Mouse (Mus musculus) cerebellum, adult 2 months (tissue): ENCODE results near the gene Zfp866. TPM values are rescaled to one million over a fixed set of nuclear protein-coding genes. Genes with fewer than 3 reads are reported as not detected.

ENCODE experiments used
- DNase-seq, 2 experiments: peaks; one replicate each; pipeline ENCODE4 v3.0.0; 2021
- H3K27ac ChIP-seq: fragments of 200-500 bp; 2 replicates; pipeline ENCODE4 v1.5.1; 2012; ENCODE audit warnings: low read length, control low read depth, inconsistent platforms; ENCODE audit not compliant: insufficient read depth
- H3K27me3 ChIP-seq: fragments of 200-500 bp; 2 replicates; pipeline ENCODE4 v1.6.1; 2012; ENCODE audit warnings: inconsistent platforms, mild to moderate bottlenecking, low read length, moderate library complexity; ENCODE audit not compliant: control insufficient read depth, insufficient read depth
- H3K4me1 ChIP-seq: fragments of 200-500 bp; 2 replicates; pipeline ENCODE4 v1.6.1; 2011; ENCODE audit warnings: low read length; ENCODE audit not compliant: control insufficient read depth, insufficient read depth
- H3K4me3 ChIP-seq: fragments of 200-500 bp; replicated peaks from 2 replicates; pipeline ENCODE3; 2011; ENCODE audit warnings: mild to moderate bottlenecking, low read depth, low read length, control low read depth; ENCODE audit not compliant: insufficient read depth
- CTCF ChIP-seq: fragments of 200-500 bp; IDR thresholded peaks from 2 replicates; pipeline ENCODE4 v1.5.1; 2011; ENCODE audit warnings: low read depth, mild to moderate bottlenecking, control low read depth, low read length, moderate library complexity, borderline replicate concordance; ENCODE audit not compliant: insufficient read depth
- POLR2A ChIP-seq: fragments of 200-500 bp; IDR thresholded peaks from 2 replicates; pipeline ENCODE4 v1.6.1; 2011; ENCODE audit warnings: low read length, control low read depth, borderline replicate concordance; ENCODE audit not compliant: insufficient read depth
- WGBS: fragments of 180-500 bp; shearing (Covaris S2); methylation state at CpG from one replicate; pipeline ENCODE4 v1.1.7; 2018; 5-methylcytosine and 5-hydroxymethylcytosine counted together
- polyA plus RNA-seq: library from polyadenylated mRNA; depleted of rRNA; stranded (reverse); fragments of >200 nt; gene quantifications from 2 replicates; pipeline ENCODE4 v1.2.3, GENCODE M21; 2012

Gene Zfp866
- polyA plus RNA-seq, 1 experiment = 30.6 TPM

DNA sequence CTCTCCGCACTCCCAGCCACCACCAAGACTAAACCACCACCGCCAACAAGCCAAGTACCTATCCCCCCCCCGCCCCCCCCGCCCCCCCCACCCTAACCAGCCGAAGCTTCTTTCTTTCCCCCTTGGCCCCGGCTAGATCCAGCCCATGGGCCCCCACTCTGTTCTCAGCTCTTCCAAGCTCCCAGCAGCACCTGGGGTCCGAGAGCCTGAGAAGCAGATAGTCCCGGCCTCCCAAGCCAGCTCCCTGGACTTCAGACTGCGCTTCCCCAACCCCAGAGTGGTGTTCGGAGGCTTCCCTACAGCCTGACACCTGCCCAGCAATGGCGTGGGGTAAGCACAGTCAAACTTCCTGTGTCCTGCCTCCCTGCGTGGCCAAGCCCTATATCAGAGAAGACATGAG lies 13.9 kb downstream of the Zfp866 start:
- DNase-seq = no peak
- no peak for TF ChIP-seq CTCF
- TF ChIP-seq POLR2A = no peak
- no peak overlapping the region for H3K27ac ChIP-seq
- H3K27me3 ChIP-seq = no peaks in the 10 kb centered on the region
- 65% methylated on average over 10 of the region's 12 CpGs for WGBS
- H3K4me3 ChIP-seq = no peak overlapping the region
- peaks cover 6% of the 10 kb centered on the region; the same call in 1 of the 2 replicates for H3K4me1 ChIP-seq

DNA sequence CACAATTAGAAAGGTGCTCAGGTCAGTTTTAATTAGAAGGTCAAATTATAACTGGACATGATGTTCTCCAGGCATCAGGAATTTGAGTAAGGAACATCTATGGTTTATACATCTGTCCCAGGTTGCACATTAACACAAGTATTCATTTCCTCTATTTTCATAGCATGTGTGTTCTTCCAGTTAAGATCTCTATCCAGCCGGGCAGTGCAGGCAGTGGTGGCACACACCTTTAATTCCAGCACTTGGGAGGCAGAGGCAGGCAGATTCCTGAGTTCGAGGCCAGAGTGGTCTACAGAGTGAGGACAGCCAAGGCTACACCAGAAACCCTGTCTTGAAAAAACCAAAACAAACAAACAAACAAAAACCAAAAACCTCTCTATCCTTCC lies 15.8 kb downstream of the Zfp866 start:
- Histone ChIP-seq H3K27ac (no peak overlapping the region), H3K4me1 (peaks cover 10% of the 10 kb centered on the region; the same call in 1 of the 2 replicates), H3K4me3 (peak overlapping the region; percentile 45), H3K27me3 (no peaks in the 10 kb centered on the region)
- 61% methylated on average over 2 of the region's 2 CpGs for WGBS
- no peak for DNase-seq
- TF ChIP-seq CTCF (no peak), POLR2A (no peak)

DNA sequence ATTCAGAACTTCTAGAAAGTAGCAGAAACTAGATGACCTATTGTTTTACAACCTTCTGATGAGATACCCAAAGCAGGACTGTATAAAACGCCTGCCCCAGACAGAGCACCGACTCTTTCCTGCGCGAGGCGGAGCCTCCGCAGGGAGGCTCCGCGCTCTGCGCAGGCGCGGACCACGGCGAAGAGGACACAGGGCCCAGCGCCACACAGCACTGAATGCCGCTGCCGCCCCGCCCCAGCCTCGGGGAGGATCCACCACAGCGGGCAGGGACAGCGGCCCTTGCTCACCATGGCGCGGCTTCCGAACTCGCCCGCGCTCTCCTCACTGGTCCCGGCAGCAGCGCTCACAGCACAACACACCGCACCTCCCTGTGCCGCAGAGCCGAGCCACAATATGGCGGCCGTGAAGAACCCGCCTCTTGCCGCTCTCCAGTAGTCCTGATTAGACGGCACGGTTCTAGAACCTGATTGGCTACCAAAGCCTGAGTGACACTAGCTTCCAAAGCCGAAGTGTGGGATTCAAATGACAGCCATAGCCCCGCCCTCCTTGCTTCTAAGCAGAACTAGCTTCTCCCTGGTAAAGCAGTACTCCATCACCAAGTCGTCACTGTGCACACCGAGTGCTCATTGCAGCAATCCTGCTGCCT lies 16.4 kb downstream of the Zfp866 start, which contains the start of gene Gm20422:
Gene Gm20422 (minus strand): TSS at position 384 of the 646 bp plus-strand sequence.
- peak; percentile 93 to 95 for DNase-seq
- H3K4me3 ChIP-seq = peak within 1 kb of the TSS; percentile 68
- TF ChIP-seq CTCF (no peak), POLR2A (peak; percentile 99)
- WGBS = under 1% methylated on average over 41 of the region's 41 CpGs
- peak within 1 kb of the TSS; percentile 96 for H3K27ac ChIP-seq
- H3K27me3 ChIP-seq = no peaks in the 10 kb centered on the region
- H3K4me1 ChIP-seq = peaks cover 10% of the 10 kb centered on the region; the same call in 1 of the 2 replicates

DNA sequence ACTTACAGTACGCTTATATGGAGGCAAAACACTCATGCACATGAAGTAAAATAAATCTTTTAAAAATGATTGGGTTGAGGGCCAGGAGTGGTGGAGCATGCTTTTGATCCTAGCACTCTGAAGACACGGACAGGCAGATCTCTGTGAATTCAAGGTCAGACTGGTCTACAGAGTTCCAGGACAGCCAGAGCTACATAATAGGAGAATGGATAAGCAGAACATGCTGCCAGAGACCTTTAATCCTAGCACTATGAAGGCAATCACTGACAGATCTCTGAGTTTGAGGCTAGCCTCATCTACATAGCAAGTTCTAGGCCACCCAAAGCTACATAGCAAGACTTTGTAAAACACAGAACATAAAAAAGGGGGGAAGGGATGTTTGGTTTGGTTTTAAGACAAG lies 18.9 kb downstream of the Zfp866 start:
- 78% methylated on average over 2 of the region's 2 CpGs for WGBS
- no peaks in the 10 kb centered on the region for H3K27me3 ChIP-seq
- no peak for DNase-seq
- H3K4me3 ChIP-seq = no peak overlapping the region
- peaks cover 10% of the 10 kb centered on the region; the same call in 1 of the 2 replicates for H3K4me1 ChIP-seq
- H3K27ac ChIP-seq = no peak overlapping the region
- TF ChIP-seq POLR2A (no peak), CTCF (no peak)

DNA sequence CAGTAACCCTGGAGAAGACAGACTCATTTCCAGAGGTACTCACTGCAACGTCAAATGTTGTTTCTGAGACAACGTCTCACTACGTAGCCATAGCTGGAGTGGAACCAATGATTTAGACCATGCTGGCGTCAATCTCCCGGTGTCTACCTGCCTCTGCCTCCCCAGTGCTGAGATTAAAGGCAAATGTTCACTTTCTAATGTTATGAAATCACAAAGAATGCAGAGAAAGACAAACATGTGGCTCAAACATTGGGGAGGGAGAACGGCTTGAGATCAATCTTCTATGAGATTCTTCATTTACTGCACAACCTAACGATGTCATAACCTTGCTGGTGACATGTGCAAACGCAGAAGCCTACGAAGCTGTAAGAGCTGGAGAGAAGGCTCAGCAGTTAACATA lies 19.8 kb downstream of the Zfp866 start:
- Histone ChIP-seq H3K4me1 (peaks cover 10% of the 10 kb centered on the region; the same call in 1 of the 2 replicates), H3K4me3 (no peak overlapping the region), H3K27me3 (no peaks in the 10 kb centered on the region), H3K27ac (no peak overlapping the region)
- no peak for DNase-seq
- WGBS = 67% methylated on average over 9 of the region's 9 CpGs
- TF ChIP-seq POLR2A (no peak), CTCF (no peak)

DNA sequence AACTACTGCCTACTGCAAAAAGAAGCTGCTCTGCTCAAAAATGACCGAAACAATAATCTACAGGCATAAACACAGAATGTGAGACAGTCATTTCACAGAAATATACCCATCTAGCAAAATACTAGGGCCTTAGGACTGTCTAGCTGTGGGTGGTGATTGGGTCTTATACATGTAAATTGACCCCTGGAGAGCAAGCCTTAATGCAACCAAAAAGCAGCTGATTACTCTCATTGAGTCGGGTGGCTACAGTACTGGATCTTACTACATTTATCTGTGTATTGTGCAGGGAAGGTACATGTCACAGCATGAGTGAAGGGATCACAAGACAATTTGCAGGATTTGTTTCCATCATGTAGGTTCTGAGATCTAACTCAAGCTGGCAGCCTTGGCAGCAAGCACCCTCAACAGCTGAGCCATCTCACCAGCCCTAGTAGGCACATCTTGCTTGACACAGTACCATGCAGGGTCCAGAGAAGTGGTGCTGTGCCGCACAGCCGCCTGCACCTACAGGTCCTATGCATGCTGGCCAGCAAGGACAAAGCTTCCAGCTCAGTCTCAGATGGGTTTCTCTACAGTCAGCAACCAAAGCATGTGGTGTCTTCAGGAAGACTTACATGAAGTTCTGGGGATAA lies 29.0 kb downstream of the Zfp866 start:
- H3K27me3 ChIP-seq = no peaks in the 10 kb centered on the region
- no peak for DNase-seq
- TF ChIP-seq CTCF (no peak), POLR2A (no peak)
- H3K4me3 ChIP-seq = no peak overlapping the region
- H3K4me1 ChIP-seq = 0 out of 2 replicates have a peak, but pooled peaks cover 3% of the 10 kb centered on the region
- 43% methylated on average over 4 of the region's 4 CpGs for WGBS
- no peak overlapping the region for H3K27ac ChIP-seq

DNA sequence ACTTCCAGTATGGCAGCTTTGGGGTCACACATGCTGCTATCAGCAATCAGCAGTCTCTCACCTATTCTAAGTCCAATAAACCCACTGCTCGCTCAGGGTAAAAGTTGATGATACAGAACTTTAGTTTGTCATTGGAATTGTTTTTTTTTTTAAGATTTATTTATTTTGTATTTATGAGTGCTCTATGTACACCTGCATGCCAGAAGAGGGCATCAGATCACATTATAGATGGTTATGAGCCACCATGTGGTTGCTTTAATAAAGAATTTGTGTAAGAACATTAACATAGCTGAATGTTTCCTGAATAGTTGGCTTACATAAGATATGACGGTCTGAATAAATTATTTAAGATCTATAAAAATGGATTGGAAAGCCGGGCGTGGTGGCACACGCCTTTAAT lies 32.7 kb downstream of the Zfp866 start:
- no peak for DNase-seq
- no peak overlapping the region for H3K27ac ChIP-seq
- no peak for TF ChIP-seq POLR2A
- no peak for TF ChIP-seq CTCF
- no peak overlapping the region for H3K4me3 ChIP-seq
- WGBS = 96% methylated on average over 5 of the region's 5 CpGs
- 0 out of 2 replicates have a peak, but pooled peaks cover 3% of the 10 kb centered on the region for H3K4me1 ChIP-seq
- H3K27me3 ChIP-seq = no peaks in the 10 kb centered on the region

DNA sequence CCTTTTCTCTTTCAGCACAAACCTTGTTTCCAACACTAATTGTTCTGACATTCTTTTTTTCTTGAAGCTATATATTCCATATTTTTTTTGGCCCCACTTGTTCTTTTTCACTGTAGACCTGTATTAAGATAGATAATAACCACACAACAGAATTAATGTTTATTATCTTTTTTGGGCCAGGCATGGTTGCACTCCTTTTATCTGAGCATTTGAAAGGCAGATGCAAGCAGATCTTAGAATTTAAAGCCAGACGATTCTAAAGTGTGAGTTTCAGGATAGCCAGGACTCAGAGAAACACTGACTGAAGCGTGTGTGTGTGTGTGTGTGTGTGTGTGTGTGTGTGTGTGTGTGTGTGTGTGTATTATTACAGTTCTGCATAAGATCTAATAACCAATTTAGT lies 38.5 kb downstream of the Zfp866 start:
- DNase-seq = no peak
- no peak for TF ChIP-seq CTCF
- TF ChIP-seq POLR2A = no peak
- H3K4me1 ChIP-seq = no peaks in the 10 kb centered on the region
- no peaks in the 10 kb centered on the region for H3K27me3 ChIP-seq
- no peak overlapping the region for H3K27ac ChIP-seq
- no peak overlapping the region for H3K4me3 ChIP-seq
- 96% methylated on average over 2 of the region's 2 CpGs for WGBS
